Mouse (Mus musculus) telencephalon, adult 2 months (tissue): ENCODE measurements at regions not wholly inside any gene's neighbourhood (a gene's known extent, or its start where the extent isn't known, plus 50 kb on each side); places are given as distances from the start of the nearest gene placed in this dataset.
A peak's percentile ranks its signal among the peaks of the same experiment; 100 is the strongest.

Experiments
- DNase-seq: peaks from one replicate; pipeline ENCODE4 v3.0.0-alpha.2; 2011; ENCODE audit warnings: low read depth, low spot score

DNA sequence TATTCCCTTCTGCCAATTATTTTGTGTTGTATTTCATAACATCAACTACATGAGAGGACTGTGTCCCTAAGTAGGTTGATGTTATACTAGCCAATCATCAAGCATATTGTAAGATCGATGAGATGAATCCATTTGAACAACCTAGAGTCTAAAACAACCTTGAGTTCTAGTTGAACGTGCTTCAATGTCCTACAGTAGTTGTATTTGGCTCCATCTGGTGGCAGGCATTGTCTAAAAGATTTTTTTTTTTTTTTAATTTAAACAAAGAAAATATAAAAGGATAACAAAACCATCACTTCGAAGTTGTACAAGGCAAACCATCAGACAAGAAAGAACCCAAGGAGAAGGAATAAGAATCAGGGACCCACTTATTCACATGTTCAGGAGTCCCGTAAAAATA, 114.4 kb downstream of the Pih1d3 start:
- peak; percentile 17 for DNase-seq

DNA sequence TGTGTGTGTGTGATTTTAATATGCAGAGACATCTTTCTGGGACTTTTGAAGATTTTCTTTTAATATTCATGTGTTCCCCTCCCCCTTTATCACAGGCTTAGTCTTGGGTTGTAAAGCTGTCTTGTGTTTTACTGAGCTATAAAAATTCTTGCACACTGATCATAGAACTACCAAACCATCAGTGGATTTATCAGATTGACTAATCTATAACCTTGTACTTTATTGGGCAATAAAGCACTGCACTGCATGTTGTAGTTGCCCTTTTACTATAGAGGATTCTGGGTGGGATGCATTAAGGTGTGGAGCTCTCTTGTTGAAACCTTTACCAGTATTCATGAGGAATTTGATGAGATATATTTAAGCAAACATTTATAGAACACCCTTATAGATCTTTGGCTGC, 141.3 kb downstream of the Pih1d3 start:
- DNase-seq = no peak

DNA sequence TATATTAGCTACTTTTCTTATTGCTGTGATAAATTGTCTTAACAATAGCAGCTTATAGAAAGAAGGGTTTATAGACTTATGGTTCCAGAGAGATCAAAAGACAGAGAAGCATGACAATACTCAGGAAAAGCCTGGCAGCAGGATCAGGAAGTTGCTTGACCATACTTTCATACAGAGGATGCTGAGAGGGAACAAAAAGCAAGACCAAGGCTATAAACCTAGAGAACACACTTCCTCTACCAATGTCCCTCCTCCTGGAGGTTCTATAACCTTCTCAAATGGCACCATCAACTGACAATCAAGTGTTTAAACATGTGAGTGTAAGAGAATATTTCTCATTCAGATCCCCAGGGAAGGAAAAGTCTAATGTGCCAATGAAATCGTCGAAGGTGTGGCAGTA, 154.7 kb downstream of the Pih1d3 start:
- DNase-seq = no peak

DNA sequence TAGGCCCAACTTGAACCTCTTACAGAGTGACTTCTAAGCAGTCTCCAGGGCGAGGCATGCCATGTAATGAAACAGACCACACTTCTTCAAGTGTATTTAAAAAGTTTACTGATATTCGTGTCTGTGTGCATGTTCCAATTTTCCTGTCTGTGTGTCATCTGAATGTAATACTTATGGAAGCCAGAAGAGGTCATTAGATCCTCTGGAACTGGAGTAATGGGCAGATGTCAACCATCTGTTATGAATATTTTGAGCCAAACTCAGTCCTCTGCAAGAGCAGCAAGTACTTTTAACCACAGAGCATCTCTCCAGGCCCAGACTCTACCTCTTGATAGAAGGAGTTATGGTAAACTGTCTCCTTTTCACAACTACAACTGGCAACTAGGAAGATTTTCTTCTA, 156.4 kb downstream of the Pih1d3 start:
- DNase-seq = peak; percentile 6

DNA sequence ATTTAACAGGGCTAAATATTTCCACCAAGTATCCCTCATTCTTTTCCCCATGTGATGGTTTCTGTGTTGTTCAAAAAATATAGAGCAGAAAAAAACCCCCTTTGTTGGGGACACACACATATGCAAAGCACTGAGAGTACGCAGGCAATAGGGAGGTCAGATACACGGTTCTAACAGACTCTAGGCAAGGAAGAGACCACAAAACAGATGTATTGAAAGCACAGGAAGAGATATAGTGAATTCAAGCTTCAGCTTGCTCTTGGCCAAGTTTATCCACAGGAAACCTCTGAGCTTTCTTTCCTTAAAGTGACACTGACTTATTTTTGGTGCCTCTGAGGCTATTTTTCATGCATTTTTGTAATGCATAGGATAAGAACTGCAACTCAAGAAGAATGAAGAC, 157.7 kb downstream of the Pih1d3 start:
- DNase-seq = no peak

DNA sequence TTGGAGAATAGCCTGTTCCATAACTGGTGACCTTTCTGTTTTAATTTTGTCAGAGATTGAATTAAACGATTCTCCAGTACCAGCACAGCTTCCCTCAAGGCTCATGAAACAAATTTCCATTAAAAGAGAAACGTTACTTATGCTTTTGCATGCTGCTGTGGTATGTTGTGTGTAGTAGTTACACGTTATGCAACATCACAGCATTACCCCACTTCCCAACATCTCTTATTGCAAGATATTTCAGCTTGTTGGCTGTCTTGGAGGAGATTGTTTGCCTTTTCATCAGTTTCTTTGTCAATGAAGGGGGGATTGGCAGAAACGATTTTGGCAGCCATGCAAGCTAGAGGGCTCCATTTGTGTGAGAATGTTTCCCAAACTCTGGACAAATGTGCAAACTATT, 159.6 kb downstream of the Pih1d3 start:
- no peak for DNase-seq
